Mouse (Mus musculus) forebrain, postnatal 0 days (tissue): ENCODE data around the gene Csf2rb2. TPM values are rescaled to one million over a fixed set of nuclear protein-coding genes. Genes with fewer than 3 reads are reported as not detected.
"Not testable (repeated sequence)": the region's sequence is repeated elsewhere in the genome, so short reads cannot be mapped to it uniquely, and the experiment has no call there.

Source experiments
- ATAC-seq: fragments of 200-750 bp; cut with Nextera tagmentation; 2 replicates; pipeline ENCODE4 v1.8.0; 2017; ENCODE audit warnings: mild to moderate bottlenecking, moderate library complexity
- DNase-seq: peaks from one replicate; pipeline ENCODE4 v3.0.0-alpha.2; 2015
- H3K27ac ChIP-seq: fragments of 300-500 bp; sonication (generic); 2 replicates; pipeline ENCODE4 v1.5.1; 2014; ENCODE audit warnings: low read depth, mild to moderate bottlenecking, antibody characterized with exemption, low read length, moderate library complexity, mixed read lengths
- H3K27me3 ChIP-seq: fragments of 300-500 bp; sonication (generic); 2 replicates; pipeline ENCODE4 v1.6.1; 2014; ENCODE audit warnings: mild to moderate bottlenecking, low read length, mixed read lengths; ENCODE audit not compliant: insufficient read depth
- H3K36me3 ChIP-seq: fragments of 300-500 bp; sonication (generic); 2 replicates; pipeline ENCODE4 v1.6.1; 2014; ENCODE audit warnings: mild to moderate bottlenecking, moderate library complexity; ENCODE audit not compliant: insufficient read depth
- H3K4me1 ChIP-seq: fragments of 300-500 bp; sonication (generic); 2 replicates; pipeline ENCODE4 v1.6.1; 2014; ENCODE audit warnings: antibody characterized with exemption; ENCODE audit not compliant: insufficient read depth
- H3K4me2 ChIP-seq: fragments of 300-500 bp; sonication (generic); 2 replicates; pipeline ENCODE4 v1.6.1; 2014; ENCODE audit warnings: low read depth, mild to moderate bottlenecking, moderate library complexity
- H3K4me3 ChIP-seq: fragments of 300-500 bp; sonication (generic); 2 replicates; pipeline ENCODE4 v1.5.1; 2014; ENCODE audit warnings: low read depth, low read length, mixed read lengths
- H3K9ac ChIP-seq: fragments of 300-500 bp; sonication (generic); 2 replicates; pipeline ENCODE4 v1.6.1; 2014; ENCODE audit warnings: mild to moderate bottlenecking
- H3K9me3 ChIP-seq: fragments of 300-500 bp; sonication (generic); 2 replicates; pipeline ENCODE4 v1.6.1; 2016; ENCODE audit warnings: low read length
- CTCF ChIP-seq: sonication (generic); IDR thresholded peaks from 2 replicates; pipeline ENCODE4 v1.5.1; 2016; ENCODE audit warnings: antibody characterized with exemption, control low read depth, low read depth
- WGBS: fragments of 180-500 bp; shearing (Covaris S2); extraction: QIAGEN DNeasy Blood & Tissue Kit; methylation state at CpG from one replicate; pipeline ENCODE4 v1.1.7; 2014; 5-methylcytosine and 5-hydroxymethylcytosine counted together
- polyA plus RNA-seq: library from polyadenylated mRNA; unstranded; fragments of >200 nt; fragmentation: Nextera tagmentation; extraction: Ambion mirVana; gene quantifications from 2 replicates; pipeline ENCODE4 v1.2.1, GENCODE M21; 2015
- total RNA-seq: library from RNA; depleted of rRNA; stranded (reverse); fragments of >200 nt; gene quantifications from 2 replicates; pipeline ENCODE4 v1.2.3, GENCODE M21; 2014

Gene Csf2rb2
- total and polyA plus RNA-seq, 2 experiments from 2014 or later: 0.13 to 0.43 TPM

GRCm38 (mm10) chr15:78326747-78327146 is 21.2 kb upstream of the Csf2rb2 start:
- Histone ChIP-seq H3K4me3 (no peak overlapping the region), H3K4me1 (no peaks in the 10 kb centered on the region), H3K27ac (no peak overlapping the region), H3K27me3 (no peaks in the 10 kb centered on the region), H3K9me3 (no peaks in the 10 kb centered on the region), H3K4me2 (no peak overlapping the region), H3K36me3 (no peaks in the 10 kb centered on the region), H3K9ac (no peak overlapping the region)
- WGBS: 94% methylated on average over 10 of the region's 10 CpGs
- ATAC-seq (no peak), DNase-seq (no peak)
- TF ChIP-seq CTCF: no peak

GRCm38 (mm10) chr15:78325671-78326339 is 20.3 kb upstream of the Csf2rb2 start, which contains the start of gene Csf2rb:
Csf2rb (plus strand) TSS chr15:78325752.
- no peak within 1 kb of the TSS for H3K4me3 ChIP-seq
- TF ChIP-seq CTCF: no peak
- H3K4me2 ChIP-seq: no peak within 1 kb of the TSS
- no peaks in the 10 kb centered on the region for H3K4me1 ChIP-seq
- WGBS: 84% methylated on average over 11 of the region's 11 CpGs
- H3K9me3 ChIP-seq: no peaks in the 10 kb centered on the region
- no peaks in the 10 kb centered on the region for H3K27me3 ChIP-seq
- DNase-seq: no peak
- no peak within 1 kb of the TSS for H3K27ac ChIP-seq
- no peak for ATAC-seq
- no peaks in the 10 kb centered on the region for H3K36me3 ChIP-seq
- H3K9ac ChIP-seq: no peak within 1 kb of the TSS

- no peak for TF ChIP-seq CTCF
- WGBS: 92% methylated on average over 2 of the region's 2 CpGs
- Histone ChIP-seq H3K27me3 (no peaks in the 10 kb centered on the region), H3K4me1 (no peaks in the 10 kb centered on the region), H3K36me3 (no peaks in the 10 kb centered on the region), H3K9ac (no peak overlapping the region), H3K27ac (no peak overlapping the region), H3K9me3 (no peaks in the 10 kb centered on the region), H3K4me3 (no peak overlapping the region), H3K4me2 (no peak overlapping the region)
- DNase-seq (no peak), ATAC-seq (no peak)
These were observed 18.8 kb upstream of the Csf2rb2 start for GRCm38 (mm10) chr15:78324294-78324693.

- no peaks in the 10 kb centered on the region for H3K27me3 ChIP-seq
- DNase-seq (no peak), ATAC-seq (no peak)
- H3K36me3 ChIP-seq: no peaks in the 10 kb centered on the region
- 71% methylated on average over 1 of the region's 1 CpGs for WGBS
- no peak for TF ChIP-seq CTCF
- H3K27ac ChIP-seq: no peak overlapping the region
- H3K4me2 ChIP-seq: no peak overlapping the region
- no peak overlapping the region for H3K4me3 ChIP-seq
- H3K9me3 ChIP-seq: no peaks in the 10 kb centered on the region
- no peak overlapping the region for H3K9ac ChIP-seq
- no peaks in the 10 kb centered on the region for H3K4me1 ChIP-seq
These were observed 17.8 kb upstream of the Csf2rb2 start for GRCm38 (mm10) chr15:78323366-78323765.

- no peak overlapping the region for H3K4me3 ChIP-seq
- H3K27ac ChIP-seq: no peak overlapping the region
- H3K27me3 ChIP-seq: no peaks in the 10 kb centered on the region
- H3K9me3 ChIP-seq: no peaks in the 10 kb centered on the region
- H3K36me3 ChIP-seq: no peaks in the 10 kb centered on the region
- 21% methylated on average over 5 of the region's 5 CpGs for WGBS
- H3K9ac ChIP-seq: no peak overlapping the region
- no peaks in the 10 kb centered on the region for H3K4me1 ChIP-seq
- H3K4me2 ChIP-seq: no peak overlapping the region
- ATAC-seq (peak; percentile 69; the same call in 1 of the 2 replicates), DNase-seq (peak; percentile 57)
- TF ChIP-seq CTCF: peak; percentile 87
These were observed 15.4 kb upstream of the Csf2rb2 start for GRCm38 (mm10) chr15:78320825-78321496.

GRCm38 (mm10) chr15:78318338-78319171 is 13.0 kb upstream of the Csf2rb2 start:
- ATAC-seq, DNase-seq, H3K4me2 ChIP-seq: not testable (repeated sequence)

GRCm38 (mm10) chr15:78313659-78314058 is 8.1 kb upstream of the Csf2rb2 start:
- not testable (repeated sequence) for H3K36me3 ChIP-seq, H3K27me3 ChIP-seq, H3K9ac ChIP-seq, H3K4me2 ChIP-seq, H3K27ac ChIP-seq, DNase-seq, H3K9me3 ChIP-seq, ATAC-seq, H3K4me3 ChIP-seq, H3K4me1 ChIP-seq
- 82% methylated on average over 5 of the region's 5 CpGs for WGBS

More at GRCm38 (mm10) chr15:78318338-78319171, 13.0 kb upstream of the Csf2rb2 start:
- H3K36me3 ChIP-seq, H3K9ac ChIP-seq, H3K4me1 ChIP-seq, H3K9me3 ChIP-seq, H3K4me3 ChIP-seq, H3K27ac ChIP-seq, H3K27me3 ChIP-seq: not testable (repeated sequence)
- WGBS: 68% methylated on average over 2 of the region's 2 CpGs

GRCm38 (mm10) chr15:78312421-78313233 is 7.1 kb upstream of the Csf2rb2 start:
- not testable (repeated sequence) for H3K9me3 ChIP-seq, H3K4me1 ChIP-seq, ATAC-seq

More at GRCm38 (mm10) chr15:78312421-78313233, 7.1 kb upstream of the Csf2rb2 start:
- not testable (repeated sequence) for H3K27me3 ChIP-seq, H3K4me3 ChIP-seq, H3K36me3 ChIP-seq, H3K27ac ChIP-seq, H3K9ac ChIP-seq, DNase-seq, H3K4me2 ChIP-seq
- WGBS: 78% methylated on average over 4 of the region's 4 CpGs
